Mouse (Mus musculus): ENCODE measurements around the gene Ccdc9.
"Not testable (repeated sequence)": the region's sequence is repeated elsewhere in the genome, so short reads cannot be mapped to it uniquely, and the experiment has no call there.

Gene Ccdc9

DNA sequence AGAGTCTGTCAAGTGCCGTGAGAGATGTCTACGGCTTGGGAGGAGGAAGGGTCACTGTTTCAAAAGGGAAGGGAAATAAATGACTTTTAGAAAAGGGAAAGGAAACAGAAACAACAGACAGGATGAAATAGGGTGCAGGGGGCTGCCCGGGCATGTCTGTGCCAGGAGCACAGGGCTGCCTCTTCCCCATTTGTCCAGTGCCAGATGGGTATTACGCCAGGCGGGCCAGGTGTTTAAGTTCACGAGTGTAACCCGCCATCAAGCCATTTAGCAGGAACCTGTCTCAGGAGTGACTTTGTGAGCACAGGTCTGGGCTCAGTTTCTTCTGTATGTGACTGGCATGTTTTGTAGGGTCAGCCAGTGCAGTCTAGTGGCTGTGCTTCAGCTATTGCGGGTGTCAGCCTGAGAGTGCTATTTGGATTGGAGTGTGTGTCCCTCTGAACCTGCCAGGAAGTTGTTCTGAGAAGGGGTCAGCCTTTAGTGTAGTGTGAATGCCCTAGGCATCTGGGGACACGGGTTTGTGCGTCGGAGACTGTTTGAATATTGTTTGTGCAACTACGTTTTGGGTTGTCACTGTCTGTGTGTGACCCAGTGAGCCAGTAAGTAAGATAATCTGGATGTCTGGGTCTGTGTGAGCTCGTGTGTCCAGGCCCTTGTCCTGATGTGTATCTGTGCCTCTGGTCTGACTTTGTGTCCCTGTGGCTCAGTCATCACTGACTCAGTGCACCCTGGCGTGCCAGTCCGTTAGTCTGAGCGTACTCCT lies 22.1 kb upstream of the Ccdc9 start:
- no peak for DNase-seq (ENCODE audit: extremely low spot score, low spot score)

DNA sequence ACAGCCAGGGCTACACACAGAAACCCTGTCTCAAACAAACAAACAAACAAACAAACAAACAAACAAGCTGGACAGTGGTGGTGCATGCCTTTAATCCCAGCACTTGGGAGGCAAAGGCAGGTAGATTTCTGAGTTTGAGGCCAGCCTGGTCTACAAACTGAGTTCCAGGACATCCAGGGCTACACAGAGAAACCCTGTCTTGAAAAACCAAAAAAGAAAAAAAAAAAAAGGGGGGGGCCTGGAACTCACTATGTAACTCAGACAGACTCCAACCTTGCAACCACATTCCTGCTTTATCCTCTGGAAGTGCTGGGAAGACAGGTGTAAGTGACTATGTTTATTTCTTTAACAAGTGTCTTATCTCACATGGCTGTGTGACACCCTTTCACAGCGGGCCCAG lies 21.5 kb upstream of the Ccdc9 start, which contains the start of gene Bbc3:
Gene Bbc3, plus strand, starts transcription at position 301 of the 400 bp plus-strand sequence.
- DNase-seq (ENCODE audit: extremely low spot score, low spot score), result not testable (repeated sequence)

DNA sequence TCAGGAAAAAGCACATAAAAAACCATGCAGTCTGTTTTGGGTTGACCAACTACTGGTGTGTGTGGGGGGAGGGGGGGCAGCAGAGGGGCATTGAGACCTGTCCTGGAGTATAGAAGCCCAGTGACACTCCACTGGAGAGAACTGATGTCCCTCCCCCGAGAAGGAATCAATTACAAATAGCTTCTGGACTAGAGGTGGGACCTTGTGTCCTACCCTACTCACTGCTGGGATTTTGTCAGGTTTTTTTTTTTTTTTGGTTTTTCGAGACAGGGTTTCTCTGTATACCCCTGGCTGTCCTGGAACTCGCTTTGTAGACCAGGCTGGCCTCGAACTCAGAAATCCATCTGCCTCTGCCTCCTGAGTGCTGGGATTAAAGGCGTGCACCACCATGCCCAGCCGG lies 20.5 kb upstream of the Ccdc9 start:
- not testable (repeated sequence) for DNase-seq (ENCODE audit: extremely low spot score, low spot score)

DNA sequence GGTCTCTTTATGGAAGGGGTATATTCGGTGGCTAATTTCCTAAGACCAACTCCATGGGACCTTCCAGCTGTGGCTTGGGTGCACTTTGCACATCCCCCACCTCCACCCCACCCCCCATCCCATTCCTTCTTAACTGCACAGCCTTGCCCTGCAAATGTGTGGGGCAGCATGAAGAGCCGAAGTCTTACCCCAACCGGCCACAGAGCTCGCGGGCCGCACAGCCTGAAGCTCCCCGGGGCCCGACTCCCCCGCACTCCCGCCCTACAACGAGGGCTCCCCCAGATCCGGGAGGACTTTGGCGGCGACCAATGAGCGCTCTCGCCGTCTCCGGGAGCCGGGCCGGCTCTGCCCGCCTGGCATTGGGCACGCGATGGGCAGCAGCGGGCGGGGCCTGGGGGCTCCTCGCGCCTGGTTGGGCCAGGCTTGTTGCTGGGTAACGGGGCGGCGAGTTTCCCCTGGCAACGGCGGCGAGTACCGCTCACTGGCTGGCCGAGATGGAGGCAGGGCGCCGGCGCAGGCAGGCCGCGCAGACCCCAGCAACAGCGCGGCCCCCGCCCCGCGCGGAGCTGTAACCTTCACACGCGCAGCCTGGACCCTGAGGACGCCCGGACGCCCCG lies 12.9 kb upstream of the Ccdc9 start:
- peak; percentile 92 for DNase-seq (ENCODE audit: extremely low spot score, low spot score)

DNA sequence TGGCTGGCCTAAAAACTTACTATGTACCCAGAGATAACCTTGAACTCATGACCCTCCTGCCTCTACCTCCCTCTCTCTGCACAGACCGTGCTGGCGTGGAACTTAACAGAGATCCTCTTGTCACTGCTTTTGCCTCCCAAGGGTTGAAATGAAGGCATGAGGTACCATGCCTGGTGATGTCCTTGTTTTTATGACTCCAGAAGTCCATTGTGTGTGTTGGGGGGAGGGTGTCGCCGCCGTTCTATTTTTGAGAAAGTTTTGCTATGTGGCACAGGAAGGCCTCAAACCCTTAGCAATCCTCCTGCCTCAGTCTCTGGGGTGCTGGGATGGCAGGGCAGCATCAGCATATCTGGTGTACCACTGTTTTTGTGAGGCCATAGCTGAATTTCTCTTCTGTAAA lies 12.3 kb upstream of the Ccdc9 start:
- no peak for DNase-seq (ENCODE audit: extremely low spot score, low spot score)

DNA sequence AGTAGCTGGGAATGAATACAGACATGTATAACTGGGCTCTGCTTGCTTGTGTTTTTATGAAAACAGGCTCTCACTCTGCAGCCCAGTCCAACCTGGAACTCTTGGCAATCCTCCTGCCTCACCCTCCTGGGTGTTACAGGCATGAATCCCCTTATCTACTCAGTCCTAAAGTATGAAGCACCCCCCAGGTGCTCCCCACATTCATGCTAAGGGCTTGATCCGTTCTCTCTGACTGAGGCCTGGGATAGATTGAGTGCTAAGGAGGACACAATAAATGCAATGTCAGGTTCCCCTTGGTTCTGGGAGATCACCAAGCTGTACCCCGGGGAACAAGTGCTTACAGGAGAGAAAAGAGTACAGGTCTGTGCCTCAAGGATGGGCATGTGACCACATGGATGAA lies 11.0 kb upstream of the Ccdc9 start:
- DNase-seq (ENCODE audit: extremely low spot score, low spot score), result no peak

DNA sequence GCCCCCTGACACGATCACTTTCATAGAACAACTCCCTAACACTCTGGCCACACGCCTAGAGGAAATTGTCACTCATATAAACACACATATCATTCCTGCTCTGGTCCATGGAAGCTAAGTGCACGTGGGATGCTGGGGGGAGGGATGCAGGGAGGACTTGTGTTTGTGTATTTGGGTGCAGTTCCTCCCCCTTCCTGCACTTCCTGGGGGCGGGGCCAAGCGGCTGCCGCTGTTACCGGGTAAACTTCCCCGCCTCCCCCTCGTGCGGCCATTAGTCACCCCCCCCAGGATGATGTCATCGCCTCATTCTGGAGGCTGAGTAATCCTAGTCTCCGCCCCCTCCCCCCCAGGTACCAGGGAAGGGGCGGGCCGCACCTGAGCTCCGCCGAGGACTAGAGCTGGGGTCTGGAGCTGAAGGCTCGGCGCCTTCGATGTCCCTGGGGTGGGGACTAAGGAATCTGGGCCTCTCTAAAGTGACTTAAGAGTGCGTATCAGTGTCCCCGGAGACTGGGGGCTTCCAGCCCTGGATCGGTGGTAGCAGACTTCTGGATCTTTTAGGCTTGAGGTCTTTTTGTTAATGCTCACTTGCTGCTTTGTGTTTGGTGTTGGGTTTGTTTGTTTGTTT lies 10.3 kb upstream of the Ccdc9 start:
- peak; percentile 77 for DNase-seq (ENCODE audit: extremely low spot score, low spot score)

DNA sequence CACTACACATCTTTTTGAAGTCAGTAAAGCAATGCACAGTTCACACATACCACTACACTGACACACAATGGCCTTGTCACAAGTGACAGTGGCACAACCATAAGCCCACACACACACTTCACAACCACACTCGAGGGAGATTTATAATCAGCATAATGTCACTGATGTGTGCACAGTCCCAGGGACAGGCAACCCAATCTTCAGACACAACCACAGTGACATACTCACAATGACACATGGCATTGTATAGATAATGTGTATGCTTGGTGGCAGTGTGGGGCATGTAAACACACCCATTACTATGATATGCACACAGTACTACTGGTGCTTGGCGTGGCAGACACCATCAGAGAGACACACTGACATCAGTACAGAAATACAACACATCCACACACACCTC lies 9.6 kb upstream of the Ccdc9 start:
- no peak for DNase-seq (ENCODE audit: extremely low spot score, low spot score)

DNA sequence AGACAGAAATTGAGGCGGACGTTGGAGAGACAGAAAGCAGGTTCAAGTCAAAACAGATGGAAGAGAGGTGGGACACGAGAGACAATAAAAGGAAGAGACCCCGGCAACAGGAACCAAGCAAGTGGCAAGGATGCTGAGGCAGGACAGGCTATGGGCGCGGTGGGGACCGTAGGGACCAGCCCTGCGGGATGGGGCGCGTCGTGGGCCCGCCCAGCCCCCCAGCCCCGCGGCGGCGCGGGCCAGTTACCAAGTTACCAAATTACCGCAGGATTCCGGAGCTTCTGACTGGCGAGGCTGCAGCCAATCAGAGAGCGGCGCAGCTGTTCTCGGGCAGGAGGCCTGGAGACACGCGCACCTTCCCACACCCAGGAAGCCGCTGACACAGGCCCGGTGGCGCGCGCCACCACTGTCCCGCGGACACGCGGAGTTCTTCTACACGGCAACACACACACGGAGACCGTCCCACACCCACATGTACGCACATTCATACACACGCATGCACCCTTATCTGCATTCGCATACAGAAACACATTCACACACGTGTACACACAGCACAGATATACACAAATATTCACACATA lies 8.8 kb upstream of the Ccdc9 start:
- DNase-seq (ENCODE audit: extremely low spot score, low spot score), result peak; percentile 73

DNA sequence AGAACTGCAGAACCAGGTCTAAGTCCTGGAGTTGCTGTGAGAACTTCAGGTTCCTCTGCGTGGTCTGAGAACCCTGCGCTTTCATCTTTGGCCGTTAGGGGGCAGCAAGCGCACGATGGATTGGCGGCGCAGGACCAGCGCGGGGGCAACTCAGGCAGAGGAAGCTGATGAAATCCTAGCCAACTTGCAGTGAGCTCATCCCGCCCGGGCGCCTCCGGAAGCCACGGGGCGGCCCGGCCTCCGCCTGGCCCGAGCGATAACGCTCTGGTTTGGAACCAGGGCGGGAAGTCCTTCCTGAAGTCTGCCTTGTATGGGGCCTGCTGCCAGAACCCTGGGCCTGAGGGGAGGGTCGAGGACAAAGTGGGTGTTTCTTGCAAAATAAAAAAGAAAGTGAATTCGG lies 8.2 kb upstream of the Ccdc9 start:
- peak; percentile 98 for DNase-seq (ENCODE audit: extremely low spot score, low spot score)

DNA sequence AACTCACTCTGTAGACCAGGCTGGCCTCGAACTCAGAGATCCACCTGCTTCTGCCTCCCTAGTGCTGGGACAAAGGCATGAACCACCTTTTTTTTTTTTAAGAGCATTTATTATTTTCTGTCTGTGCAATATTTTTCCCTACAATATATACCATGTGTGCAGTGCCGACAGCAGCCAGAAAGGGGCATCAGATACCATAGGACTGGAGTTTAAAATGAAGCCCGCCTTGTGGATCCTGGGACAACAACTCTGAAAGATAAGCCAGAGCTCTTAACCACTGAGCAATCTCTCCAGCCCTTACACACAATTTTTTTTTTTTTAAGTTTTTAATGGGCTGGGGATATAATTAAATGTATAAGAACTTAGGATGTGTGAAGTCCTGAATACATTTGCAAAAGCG lies 7.8 kb upstream of the Ccdc9 start:
- no peak for DNase-seq (ENCODE audit: extremely low spot score, low spot score)

DNA sequence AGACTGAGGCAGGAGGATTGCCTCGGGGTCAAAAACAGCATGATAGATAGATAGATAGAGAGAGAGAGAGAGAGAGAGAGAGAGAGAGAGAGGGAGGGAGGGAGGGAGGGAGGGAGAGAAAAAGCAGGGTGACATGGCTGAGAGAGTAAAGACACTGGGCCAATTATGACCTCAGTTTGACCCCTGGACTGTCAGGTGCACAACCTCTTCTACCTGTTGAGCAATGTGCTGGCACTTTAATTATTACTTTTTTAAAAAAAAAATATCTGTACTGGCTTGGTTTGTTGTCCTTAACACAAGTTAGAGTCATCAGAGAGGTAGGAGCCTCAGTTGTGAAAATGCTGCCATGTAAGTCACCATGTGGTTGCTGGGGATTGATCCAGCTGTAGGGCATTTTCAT lies 1.2 kb upstream of the Ccdc9 start:
- no peak for DNase-seq (ENCODE audit: extremely low spot score, low spot score)

DNA sequence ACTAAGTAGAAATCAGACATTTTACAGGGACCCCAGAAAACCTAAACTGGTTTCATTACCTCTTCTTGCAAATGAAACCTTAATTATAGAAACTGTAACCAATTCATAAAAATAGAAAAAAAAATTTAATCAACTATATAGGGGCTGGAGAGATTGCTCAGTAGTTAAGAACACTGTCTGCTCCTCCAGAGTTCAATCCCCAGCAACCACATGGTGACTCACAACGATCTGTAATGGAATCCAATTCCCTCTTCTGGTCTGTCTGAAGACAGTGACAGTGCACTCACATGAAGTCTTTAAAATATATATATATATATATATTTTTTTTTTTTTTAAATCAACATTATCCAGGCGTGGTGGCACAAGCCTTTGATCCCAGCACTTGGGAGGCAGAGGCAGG lies 421 bp upstream of the Ccdc9 start:
- DNase-seq (ENCODE audit: extremely low spot score, low spot score), result no peak

DNA sequence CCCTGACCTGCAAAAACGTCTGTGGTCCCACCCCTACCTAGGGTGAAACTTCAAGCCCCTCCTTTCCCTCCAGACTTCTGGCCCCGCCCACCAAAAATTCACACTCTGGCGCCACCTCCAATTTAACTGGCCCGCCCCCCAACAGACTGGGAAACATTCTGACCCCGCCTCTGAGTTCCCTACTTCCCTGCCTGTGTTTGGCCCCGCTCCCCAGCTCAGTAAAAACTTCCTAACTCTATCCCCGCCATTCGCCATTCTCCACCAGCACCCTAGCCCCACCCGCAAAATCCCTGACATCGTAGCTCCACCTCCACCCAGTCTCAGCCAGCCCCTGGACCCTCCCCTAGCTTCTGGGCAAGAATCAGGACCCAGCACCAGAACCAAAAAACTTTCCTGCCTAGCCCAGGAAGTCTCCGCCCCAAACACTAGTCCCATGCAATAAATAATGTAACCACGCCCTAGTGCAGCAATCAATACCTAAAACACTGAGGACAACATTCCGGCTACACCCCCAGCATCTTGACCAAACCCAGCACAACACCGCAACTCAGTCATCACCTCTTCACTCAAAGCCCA lies 1.1 kb downstream of the Ccdc9 start:
- DNase-seq (ENCODE audit: extremely low spot score, low spot score), result no peak

DNA sequence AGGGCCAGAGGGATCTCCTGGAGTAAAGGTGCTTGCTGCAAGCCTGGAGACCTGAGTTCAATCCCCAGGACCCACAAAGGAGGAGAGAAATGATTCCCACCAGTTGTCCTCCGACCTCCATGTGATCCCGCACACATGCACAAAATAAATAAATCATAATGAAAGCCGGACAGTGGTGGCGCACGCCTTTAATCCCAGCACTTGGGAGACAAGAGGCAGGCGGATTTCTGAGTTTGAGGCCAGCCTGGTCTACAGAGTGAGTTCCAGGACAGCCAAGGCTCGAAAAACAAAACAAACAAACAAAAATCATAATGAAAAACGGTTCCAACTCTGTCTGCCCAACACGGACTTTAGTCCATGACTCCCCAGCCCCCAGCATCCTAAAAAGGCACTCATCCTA lies 1.7 kb downstream of the Ccdc9 start:
- no peak for DNase-seq (ENCODE audit: extremely low spot score, low spot score)

DNA sequence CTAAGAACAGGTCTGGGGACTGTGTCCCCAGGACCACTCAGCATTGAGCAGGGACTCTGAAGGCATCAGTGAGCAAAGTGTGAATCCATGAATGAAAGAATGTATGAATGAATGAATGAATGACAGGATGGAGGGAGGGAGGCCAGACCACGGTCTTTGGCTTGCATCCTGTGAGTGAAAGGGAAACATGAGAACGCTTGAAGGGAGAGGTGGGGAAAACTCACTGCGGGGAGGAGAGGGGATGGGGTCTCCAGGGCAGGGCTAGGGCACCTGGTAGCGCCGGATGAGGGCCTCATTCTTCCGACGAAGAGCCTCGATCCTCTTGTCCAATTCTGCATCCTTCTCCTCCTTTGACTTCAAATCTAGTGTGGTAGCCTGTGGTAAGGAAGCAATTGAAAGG lies 2.6 kb downstream of the Ccdc9 start:
- no peak for DNase-seq (ENCODE audit: extremely low spot score, low spot score)

DNA sequence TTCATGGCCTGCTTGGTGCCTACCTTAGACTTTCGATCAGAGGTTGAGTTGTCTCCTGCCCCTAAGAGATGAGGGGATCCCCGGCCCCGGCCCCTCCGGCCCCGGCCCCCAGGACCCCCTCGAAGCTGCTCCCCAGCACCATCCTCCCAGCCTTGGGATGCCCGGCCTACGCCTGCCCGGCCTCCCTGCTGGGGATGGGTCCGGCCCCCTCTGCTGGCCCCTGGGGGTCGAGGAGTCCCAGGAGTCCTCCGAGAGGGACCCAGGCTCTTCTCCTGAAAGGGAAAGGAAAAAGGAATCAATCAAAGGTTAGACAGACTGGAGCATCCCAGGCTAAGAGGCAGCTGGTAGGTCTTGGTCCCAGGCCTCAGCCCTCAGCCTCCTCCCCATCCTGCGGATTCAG lies 4.3 kb downstream of the Ccdc9 start:
- no peak for DNase-seq (ENCODE audit: extremely low spot score, low spot score)

DNA sequence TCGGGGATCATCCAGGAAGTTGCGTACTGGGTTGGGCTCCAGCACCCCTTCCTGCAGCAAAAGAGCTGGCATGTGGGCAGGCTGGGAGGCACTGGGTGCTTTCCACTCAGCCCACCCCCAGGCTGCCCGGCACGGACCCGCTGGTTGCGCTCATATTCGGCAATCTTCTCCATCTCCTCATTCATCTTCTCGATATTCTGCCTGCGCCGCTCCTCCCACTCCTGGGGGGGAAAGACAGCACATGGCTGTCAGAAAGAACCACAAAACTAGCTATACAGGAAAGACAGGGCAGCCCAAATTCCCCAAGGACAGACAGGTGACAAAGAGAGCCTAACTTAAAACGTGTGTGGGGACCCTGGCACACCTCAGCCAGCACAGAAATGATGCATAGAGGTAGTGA lies 5.9 kb downstream of the Ccdc9 start:
- no peak for DNase-seq (ENCODE audit: extremely low spot score, low spot score)

DNA sequence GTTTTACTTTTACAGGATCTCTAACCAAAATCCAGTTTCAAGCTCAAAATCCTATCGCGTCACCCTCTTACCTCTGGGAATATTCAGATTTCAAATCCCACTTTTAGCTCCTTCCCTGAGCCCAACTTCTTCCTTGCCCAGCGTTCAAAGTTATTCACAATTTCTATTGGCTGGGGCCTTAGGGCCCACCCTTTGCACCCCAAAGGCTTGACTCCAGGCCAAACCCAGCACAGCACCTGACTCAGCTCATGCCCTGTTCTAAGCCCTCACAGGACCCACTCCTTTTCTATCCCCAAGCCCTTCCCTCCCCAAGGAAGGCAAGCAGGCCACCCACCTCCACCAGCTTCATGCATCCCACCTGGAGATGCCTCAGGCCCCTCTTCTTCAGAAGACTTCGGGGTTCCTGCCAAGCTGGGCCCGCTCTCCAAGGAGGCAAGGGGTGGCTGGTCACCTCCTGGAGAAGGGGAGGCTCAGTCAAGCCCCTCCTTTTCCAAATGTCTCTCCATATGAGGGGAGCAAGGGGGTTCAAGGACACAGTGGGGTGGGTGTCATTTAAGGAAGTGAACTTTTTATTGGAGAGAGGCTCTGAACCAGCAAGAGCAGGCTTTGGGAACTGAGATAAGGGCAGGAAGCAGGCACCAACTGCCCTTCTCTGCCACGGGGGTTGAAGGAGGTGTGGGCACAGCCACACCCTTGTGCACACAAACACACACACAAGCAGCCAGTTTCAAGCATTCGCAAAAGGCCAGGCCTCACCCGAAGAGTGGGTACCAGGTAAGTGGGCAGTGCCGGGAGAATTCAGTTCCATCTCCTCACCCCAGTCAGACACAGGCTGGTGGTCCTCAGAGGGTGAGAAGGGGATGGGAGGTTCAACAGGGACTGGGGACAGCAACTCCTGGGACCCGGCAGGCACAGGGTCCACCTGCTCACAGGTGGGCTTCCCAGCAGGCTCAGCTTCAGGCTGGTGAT lies 11.4 kb downstream of the Ccdc9 start:
- no peak for DNase-seq (ENCODE audit: extremely low spot score, low spot score)

DNA sequence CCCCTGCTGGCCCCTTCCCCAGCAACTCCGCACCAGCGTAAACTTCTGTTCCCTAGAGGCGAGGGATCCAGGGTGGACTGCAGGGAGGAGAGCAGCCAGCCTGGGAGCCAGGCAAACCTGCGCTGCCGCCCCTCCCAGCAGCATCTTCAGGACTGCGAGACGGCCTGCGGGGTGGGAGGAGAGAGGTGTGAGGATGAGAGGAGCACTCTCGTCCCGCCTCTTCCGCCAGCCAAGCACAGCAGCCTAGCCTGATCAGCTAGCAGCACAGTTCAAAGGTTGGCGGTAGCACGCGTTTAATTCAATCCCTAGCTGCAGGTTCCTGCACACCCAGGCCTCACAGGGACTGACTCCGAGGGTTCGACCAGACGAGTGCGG lies 12.8 kb downstream of the Ccdc9 start:
- DNase-seq (ENCODE audit: extremely low spot score, low spot score), result peak; percentile 91
